Mouse (Mus musculus): ENCODE measurements around the gene Gart.

DNA sequence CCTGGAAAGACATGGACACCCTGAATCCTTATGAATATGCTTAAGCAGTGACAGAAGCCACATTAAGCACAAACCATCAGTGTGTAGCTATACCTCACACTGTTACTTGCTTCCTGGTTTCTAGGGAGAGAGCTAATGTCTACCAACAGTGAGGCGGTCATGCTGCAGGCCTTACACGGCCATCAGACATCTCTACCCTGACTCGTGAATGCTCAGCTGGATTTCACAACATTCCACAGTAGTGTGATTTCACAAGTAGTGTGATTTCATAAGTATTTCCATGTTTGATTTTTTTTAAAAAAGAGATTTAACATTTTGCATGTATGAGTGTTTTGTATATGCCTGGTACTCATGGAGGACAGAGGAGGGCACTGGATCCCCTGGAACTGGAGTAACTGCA lies 18.1 kb downstream of the Gart start:
- no peak for TF ChIP-seq REST (IDR thresholded peaks at IDR 0.05; ENCODE audit: insufficient read depth, insufficient read length)
- no peak for TF ChIP-seq POLR2A (IDR thresholded peaks at IDR 0.05; ENCODE audit: insufficient read length, low read depth)
- TF ChIP-seq E2F4 (IDR thresholded peaks at IDR 0.05; ENCODE audit: insufficient read depth) = no peak
- no peak for TF ChIP-seq CEBPB (IDR thresholded peaks at IDR 0.05; ENCODE audit: insufficient read depth, poor library complexity, severe bottlenecking)
- TF ChIP-seq USF1 (IDR thresholded peaks at IDR 0.05; ENCODE audit: low read depth) = no peak
- no peak for TF ChIP-seq MAX (IDR thresholded peaks at IDR 0.05; ENCODE audit: low read depth)
- TF ChIP-seq POLR2AphosphoS2 (IDR thresholded peaks at IDR 0.05; ENCODE audit: insufficient read length, low read depth) = no peak

Measured in myocyte (in vitro differentiated cells).